Mouse (Mus musculus) left cerebral cortex, adult 8-10 months (tissue): ENCODE measurements around the gene Gm3327. TPM values are rescaled to one million over a fixed set of nuclear protein-coding genes. Genes with fewer than 3 reads are reported as not detected.
"Not testable (repeated sequence)": the region's sequence is repeated elsewhere in the genome, so short reads cannot be mapped to it uniquely, and the experiment has no call there.

Experiments
- DNase-seq, 2 experiments: peaks; one replicate each; pipeline ENCODE4 v3.0.0; 2022; ENCODE audit warnings: low spot score in 2 of 2
- total RNA-seq, 4 experiments: library from RNA; stranded (reverse); gene quantifications; 2 replicates each; pipeline ENCODE4 v1.2.4; 2022

Gm3327 gene
- total RNA-seq = not detected

DNA sequence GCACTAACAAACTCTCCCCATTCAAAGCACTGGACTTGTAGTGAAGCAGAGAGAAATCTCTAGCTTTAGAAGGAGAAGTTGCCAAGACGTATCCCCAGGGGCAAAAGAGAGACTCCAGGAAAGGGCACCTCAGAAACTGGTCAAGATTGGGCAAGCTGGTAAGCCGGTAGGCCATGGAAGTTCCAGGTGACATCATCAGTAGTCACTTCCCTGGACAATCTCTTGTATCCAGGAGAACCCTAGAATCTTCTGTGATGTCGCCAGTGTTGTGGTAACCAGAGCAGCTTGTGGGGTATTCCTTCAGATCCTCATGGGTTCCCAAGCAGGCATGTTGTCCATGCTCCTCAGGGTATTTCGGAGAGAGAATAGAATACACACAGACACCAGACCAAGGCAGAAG, at the start of gene Gm3327:
Gene Gm3327, plus strand, starts transcription at position 301 of the 400 bp plus-strand sequence.
- DNase-seq = not testable (repeated sequence)

- not testable (repeated sequence) for DNase-seq
Measured at GRCm38 (mm10) chr14:44077785-44078341, 45.8 kb upstream of the Gm3327 start.

DNA sequence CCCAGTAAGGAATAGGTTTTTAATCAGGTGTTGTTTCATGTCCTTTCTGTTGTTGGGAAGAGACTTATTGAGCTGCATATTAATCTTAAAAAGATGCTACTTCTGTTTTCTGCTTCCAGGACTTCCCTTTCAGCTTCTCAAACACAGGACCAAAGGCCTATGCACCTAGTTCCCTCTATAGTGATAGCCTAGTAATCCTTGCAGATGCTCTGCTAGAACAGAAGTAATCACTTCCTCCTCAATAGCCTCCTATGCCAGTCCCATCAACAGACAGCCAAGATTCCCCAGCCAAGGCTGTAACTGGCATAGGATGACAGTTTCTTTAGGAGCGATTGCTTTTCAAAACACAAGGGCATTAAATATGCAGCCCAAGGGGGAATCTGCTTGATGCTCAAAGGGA, 37.1 kb upstream of the Gm3327 start:
- not testable (repeated sequence) for DNase-seq

DNA sequence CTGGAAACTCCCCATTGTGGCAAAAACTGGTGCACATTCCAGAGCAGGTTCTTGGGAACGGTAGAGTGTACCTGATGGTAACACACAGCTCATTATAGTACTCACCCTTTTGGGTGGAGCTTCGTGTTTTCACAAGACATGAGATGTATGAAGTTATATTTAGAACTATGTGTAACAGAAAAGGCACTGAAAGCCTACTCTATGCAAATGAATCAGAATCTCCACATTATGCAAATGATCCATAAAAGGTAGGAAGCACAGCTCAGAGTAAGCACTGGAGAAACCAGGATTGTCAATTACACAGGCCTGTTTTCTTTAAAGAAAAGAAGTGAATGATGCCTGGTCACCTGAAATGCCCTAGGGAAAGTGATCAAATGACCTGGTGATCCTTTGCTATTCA, 36.1 kb upstream of the Gm3327 start:
- not testable (repeated sequence) for DNase-seq

GRCm38 (mm10) chr14:44091524-44091923, 32.1 kb upstream of the Gm3327 start:
- not testable (repeated sequence) for DNase-seq

DNA sequence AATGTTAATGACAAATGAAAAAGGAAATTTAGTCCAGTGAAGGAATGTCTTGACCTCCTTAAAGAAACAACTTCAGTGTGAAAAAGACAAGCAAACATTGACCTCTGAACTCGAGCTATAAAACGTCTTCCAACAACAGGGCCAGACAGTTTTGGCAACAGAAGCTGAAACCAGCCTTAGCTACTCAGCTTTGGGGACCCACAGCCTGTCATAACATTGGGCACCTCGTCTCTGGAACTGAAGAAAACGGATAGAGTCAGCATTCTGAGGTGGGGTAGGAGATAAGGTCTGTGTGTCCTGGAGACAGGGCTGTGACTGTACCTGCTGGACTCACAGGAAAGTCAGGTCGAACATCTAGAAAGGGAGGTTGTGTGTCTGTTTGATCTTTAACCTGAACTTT, 29.2 kb upstream of the Gm3327 start:
- not testable (repeated sequence) for DNase-seq

DNA sequence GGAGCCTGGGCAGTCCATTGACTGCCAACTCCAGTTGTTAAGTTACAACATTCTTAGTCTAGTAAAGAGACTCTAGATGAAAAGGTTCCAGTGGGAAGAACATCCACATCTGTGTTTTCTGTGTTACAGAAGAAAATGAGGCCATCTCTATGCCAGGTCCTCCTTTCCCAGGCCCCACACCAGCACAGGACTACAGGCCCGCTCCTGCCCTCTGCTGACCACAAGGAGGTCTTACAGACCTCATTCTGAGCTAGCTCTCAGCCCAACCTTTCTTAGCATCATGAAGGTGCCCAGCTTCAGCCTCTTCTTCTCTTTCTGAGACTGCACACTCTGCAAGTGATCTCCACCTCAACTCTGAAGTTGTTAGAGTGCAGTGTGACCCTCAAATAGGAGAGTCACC, 23.6 kb upstream of the Gm3327 start:
- not testable (repeated sequence) for DNase-seq

- not testable (repeated sequence) for DNase-seq
Measured at GRCm38 (mm10) chr14:44102354-44102753, 21.3 kb upstream of the Gm3327 start, which contains the start of gene Ear2. TSS of gene Ear2 (plus strand) at chr14:44102654.

DNA sequence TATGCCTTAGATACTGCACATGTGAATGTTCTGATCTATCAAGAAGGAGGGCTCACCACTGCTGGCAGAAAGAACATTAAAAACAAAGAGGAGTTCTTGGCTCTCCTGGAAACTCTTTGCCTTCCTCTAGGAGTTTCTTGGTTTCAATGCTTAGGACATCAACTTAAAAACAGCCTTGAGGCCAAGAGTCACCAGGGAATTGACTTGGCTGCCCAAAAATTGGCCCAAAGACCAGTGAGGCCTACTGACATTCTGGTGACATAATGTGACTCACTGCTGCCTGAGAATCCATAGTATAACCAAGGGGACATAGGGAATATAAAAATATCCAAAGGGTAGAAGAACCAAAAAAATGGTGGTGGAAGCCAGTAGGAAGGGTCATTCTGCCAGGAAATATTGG, 12.7 kb upstream of the Gm3327 start:
- DNase-seq = no peak

Other genes with a start within 250 kb of the Gm3327 start
- not detected for gene Ear1, start 248.3 kb upstream of the Gm3327 start, total RNA-seq
- gene Ear10, start 200.3 kb upstream of the Gm3327 start, total RNA-seq = not detected
- under 1 TPM in 3 of 4 experiments, not detected in 1; 0.13 to 0.18 (median 0.15) TPM for gene Gm8113, start 198.5 kb upstream of the Gm3327 start, total RNA-seq
- not detected for gene Ang5, start 166.8 kb upstream of the Gm3327 start, total RNA-seq
- not detected for gene Ang6, start 121.6 kb upstream of the Gm3327 start, total RNA-seq
- not detected for gene Ear2, start 21.2 kb upstream of the Gm3327 start, total RNA-seq
- gene Gm8212, start 73.8 kb downstream of the Gm3327 start, total RNA-seq = not detected
- under 1 TPM in 3 of 4 experiments, not detected in 1; 0.39 to 0.87 (median 0.70) TPM for gene 4930503E14Rik, start 89.4 kb downstream of the Gm3327 start, total RNA-seq
- not detected for gene Gm8220, start 161.7 kb downstream of the Gm3327 start, total RNA-seq
- gene Gm5930, start 214.7 kb downstream of the Gm3327 start, total RNA-seq = not detected
- not detected for gene Gm8229, start 241.5 kb downstream of the Gm3327 start, total RNA-seq